Mouse (Mus musculus) brain, adult 10 weeks (tissue): ENCODE results near the gene Kpna3. TPM values are rescaled to one million over a fixed set of nuclear protein-coding genes. Genes with fewer than 3 reads are reported as not detected.

ENCODE experiments used
- polyA plus RNA-seq: library from polyadenylated mRNA; stranded (reverse); fragments of 350-450 nt; fragmentation: Illumina TruSeq; extraction: RNeasy Lipid Tissue Mini Kit (QIAGEN cat#74804); gene quantifications from one replicate; pipeline ENCODE4 v1.2.3, GENCODE M21; 2015; ENCODE audit warnings: low read depth, low replicate concordance

Kpna3 gene
- 69.3 TPM for polyA plus RNA-seq

DNA sequence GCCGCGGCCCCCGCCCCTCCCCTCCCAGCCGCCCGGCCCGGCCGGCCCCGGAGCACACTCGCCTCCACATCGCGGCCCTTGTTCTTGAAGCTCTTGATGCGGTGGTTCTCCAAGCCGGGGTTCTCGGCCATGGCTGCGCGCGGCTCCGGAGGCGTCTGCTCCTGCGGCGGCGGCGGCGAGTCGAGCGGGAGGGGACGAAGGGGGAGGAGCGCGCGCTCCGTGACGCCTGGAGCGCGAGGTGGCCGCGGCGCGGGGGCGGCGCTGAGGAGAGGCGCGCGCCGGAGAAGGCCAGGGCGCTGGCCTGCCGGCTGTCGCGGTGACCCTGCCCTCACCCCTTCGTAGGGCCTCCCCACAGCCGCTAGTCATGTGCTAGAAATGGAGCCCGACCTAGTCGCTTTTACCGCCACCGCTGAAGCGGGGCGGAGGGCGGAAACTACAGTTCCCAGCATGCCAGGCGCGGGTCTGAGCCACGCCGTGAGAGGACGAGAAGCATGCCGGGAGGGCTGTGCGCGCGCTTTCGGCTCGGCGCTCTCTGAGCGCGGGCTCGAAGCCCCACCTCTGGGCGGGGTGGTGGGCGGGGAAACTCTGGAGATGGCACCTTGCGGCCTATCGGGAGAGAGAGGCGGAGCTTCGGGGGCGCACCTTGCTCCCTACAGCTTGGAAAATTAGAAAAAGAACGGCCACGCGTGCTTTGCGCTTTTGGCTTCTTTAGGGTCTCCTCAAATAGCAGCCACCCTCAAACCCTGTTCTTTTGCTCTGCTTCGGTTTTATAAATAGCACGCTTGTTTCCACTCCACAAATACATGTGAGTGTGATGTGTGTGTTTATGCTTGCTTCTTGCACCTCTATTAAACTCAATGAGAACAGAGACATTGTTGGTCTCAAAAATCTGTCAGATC lies at the start of gene Kpna3:
Gene Kpna3, minus strand, starts transcription at position 214 of the 899 bp plus-strand sequence.

DNA sequence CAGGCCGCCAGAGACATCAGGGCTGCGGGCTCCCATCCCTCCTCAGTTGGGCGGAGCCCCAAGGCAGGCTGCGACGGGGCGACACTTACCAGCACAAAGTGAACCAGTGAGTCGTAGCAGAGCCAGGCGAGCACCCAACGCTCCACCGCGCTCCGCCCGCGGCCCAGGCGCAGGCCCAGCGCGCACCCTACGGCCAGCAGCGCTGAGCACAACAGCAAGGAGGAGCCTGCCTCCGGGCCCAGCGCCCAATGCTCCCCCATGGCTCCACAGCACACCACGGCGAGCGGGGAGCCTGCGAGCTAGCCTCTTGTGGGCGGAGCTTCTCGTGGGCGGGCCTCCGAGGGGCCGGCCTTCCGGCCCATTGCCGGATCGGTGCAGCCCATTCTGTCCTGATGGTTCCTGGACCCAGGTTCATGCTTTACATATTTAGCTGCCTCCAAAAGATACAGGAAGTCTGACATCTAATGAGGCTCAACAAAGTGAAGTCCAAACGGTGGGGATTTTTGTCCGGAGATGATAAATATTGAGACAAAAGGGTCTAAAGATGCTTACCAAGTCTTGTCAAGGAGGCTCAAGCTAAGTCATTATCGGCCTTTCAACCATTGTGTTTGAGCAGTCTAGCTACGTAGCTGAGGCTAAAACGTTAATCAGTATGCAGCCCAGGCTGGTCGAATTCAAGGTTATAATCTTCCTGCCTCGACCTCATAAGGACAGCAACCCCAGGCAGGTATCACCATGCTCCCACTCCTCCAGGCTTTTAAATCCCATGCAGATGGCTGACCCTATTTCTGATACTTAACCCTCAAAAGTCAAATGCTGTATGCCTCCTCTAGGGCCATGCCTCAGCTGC lies 79.3 kb downstream of the Kpna3 start, which contains the start of gene Ebpl:
Gene Ebpl, minus strand, starts transcription at position 309 of the 850 bp plus-strand sequence.

Other genes starting within 250 kb of the Kpna3 start
- gene Sgcg, start 181.4 kb downstream of the Kpna3 start, polyA plus RNA-seq, result not detected
- 0.62 TPM for gene Arl11, start 130.1 kb downstream of the Kpna3 start, polyA plus RNA-seq
- 4.7 TPM for gene Ebpl, start 79.4 kb downstream of the Kpna3 start, polyA plus RNA-seq
- 79.1 TPM for gene Spryd7, start 117.0 kb upstream of the Kpna3 start, polyA plus RNA-seq
- 18.3 TPM for gene Trim13, start 158.4 kb upstream of the Kpna3 start, polyA plus RNA-seq
- gene Kcnrg, start 167.6 kb upstream of the Kpna3 start, polyA plus RNA-seq, result not detected